Mouse (Mus musculus) R1 (cell line): Measurements from ENCODE around the gene Ccdc152.

Experiments used
- DNase-seq: peaks from one replicate; pipeline ENCODE4 v3.0.0-alpha.2; 2018; ENCODE audit warnings: low read depth, low spot score

Gene Ccdc152

GRCm38 (mm10) chr15:3303426-3303825 is at the start of gene Ccdc152:
Ccdc152 (minus strand) TSS chr15:3303526.
- DNase-seq = peak; percentile 4

DNA sequence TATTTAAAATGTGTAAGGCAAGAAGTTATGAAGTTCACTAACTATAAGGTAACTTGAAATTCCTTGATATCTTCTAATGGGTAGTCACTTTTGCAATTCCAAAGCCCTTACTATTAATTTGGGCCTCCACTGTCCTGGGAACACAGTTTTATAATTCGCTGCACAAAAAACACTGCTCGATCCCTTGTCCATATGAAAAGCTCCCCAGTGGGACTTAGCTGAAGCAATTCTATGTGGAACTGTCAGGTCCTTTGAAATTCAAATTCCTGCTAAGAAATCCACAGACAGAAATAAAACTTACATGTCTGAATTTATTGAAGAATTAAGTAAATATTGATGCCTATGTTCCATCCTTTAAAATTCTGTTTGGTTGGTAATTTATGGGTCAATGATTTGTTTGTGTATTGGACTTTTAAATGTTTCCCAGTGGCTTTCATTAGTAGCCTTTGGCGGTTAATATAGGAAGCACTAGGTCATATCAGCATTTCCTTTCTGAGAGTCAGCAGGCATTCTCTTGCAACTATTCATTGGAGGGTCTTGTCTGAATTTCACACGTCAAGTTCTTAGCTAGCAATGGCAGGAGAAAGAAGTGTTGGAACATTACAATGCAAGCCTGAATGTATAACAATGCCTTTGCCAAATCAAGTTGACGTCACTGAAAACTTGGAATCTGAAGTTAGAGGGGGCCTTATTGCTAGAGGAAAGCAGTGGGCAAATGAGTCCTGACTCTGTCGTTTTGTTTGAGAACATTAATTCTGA is 46.2 kb upstream of the Ccdc152 start:
- no peak for DNase-seq

GRCm38 (mm10) chr15:3346682-3347081 is 43.4 kb upstream of the Ccdc152 start:
- no peak for DNase-seq

GRCm38 (mm10) chr15:3344555-3344954 is 41.2 kb upstream of the Ccdc152 start:
- DNase-seq = no peak

GRCm38 (mm10) chr15:3341806-3342582 is 38.7 kb upstream of the Ccdc152 start:
- no peak for DNase-seq

- DNase-seq = no peak
Measured at GRCm38 (mm10) chr15:3339847-3340246, 36.5 kb upstream of the Ccdc152 start.

DNA sequence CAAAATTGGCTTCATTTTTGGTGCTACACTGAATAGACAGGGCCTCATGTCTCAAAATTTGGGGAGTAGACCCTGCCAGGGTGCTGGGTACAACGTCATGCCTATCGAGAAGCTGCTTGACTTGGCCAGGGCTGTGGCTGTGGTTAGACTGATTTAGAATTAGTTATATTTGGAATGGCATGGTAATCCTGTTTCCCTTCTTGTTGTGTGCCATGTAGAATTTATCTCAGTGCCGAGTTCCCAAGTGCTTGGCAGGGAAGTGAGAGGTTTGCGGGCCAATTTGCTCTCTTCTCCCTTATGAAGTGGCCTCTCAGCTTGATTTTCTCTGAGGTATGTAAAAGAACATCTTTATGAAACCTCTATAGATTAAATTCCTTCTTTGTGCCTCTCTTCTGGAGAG is 29.2 kb upstream of the Ccdc152 start:
- DNase-seq = no peak

DNA sequence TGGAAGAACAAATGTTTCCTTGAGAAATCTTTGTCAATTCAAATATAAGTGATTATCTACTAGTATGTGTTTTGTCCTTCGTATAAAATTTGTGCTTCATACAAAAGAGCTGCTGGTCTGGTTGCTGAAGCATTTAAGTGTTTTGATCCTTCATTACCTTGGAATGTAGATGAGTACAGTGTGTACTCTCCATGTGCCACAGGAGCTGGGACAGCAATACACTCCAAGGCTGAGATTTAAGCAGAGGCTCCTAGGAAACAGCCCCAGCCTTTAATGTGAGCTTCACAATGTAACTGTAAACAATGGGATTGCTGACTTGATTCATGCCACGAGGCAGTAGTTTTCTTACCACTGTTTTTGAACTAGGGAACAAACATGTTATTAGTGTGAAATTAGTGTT is 28.5 kb upstream of the Ccdc152 start:
- DNase-seq = no peak

GRCm38 (mm10) chr15:3330291-3330690 is 27.0 kb upstream of the Ccdc152 start:
- peak; percentile 3 for DNase-seq

DNA sequence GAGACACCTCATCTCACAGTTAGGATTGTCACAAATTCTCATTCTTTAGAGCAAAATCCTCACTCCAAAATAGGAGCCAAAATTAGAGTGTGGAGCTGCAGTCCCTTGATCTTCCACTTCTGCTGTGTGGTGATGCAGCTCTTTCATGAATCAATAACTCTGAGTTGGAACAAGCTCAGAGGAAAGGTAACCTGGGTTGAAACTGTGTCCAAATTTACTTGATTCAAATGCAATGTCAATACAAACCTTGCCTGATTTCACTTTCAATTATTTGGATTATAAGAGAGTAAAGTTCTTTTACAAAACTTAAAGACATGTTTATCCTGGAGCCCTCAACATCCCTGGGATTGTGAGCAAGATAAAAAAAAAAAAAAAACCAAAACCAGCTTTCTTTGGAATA is 19.7 kb upstream of the Ccdc152 start:
- no peak for DNase-seq

DNA sequence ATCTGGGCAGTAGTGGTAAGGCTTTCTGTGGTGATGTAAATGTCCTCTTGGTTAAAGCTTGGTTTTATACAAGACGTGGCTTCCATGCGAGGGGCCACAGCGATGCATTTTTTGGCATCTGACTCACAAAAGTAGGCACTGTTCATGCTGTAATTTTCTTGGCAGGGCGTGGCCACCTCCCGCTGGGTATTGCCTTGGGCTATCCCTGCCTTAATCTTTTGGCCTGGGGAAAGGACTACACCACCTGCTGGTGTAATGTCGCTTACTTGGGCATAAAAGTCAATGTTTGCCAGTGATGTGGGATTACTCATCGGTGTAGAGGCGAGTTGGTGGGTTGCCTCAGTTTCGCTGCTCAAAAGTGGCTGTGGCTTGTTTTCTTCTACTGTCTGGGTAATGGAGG is 16.6 kb upstream of the Ccdc152 start:
- DNase-seq = peak; percentile 76

- DNase-seq = no peak
Measured at GRCm38 (mm10) chr15:3316617-3317016, 13.3 kb upstream of the Ccdc152 start.

DNA sequence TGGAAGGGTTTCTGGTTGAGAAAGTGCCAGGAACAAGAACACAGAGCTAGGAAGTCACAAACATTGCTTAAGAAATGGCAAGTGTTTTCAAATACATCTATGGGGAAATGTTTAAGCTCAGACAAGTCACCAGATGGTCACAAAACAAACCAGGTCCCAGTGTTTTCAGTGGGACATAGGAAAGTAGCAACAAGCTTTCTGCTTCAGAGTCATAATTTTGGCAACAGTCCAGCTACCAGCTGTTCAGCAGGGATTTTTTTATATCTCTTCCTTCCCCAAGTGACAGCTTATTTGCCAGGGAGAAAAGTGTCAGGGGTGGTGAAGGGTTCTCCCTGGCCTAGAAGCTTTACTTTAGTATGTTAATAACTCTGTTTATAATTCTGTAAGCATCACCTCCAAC is 9.6 kb upstream of the Ccdc152 start:
- no peak for DNase-seq

- no peak for DNase-seq
Measured at GRCm38 (mm10) chr15:3309856-3310255, 6.5 kb upstream of the Ccdc152 start.

GRCm38 (mm10) chr15:3300361-3301100 is 2.8 kb downstream of the Ccdc152 start:
- no peak for DNase-seq

- DNase-seq = no peak
Measured at GRCm38 (mm10) chr15:3297615-3298014, 5.7 kb downstream of the Ccdc152 start.

GRCm38 (mm10) chr15:3295986-3296385 is 7.3 kb downstream of the Ccdc152 start:
- DNase-seq = no peak

DNA sequence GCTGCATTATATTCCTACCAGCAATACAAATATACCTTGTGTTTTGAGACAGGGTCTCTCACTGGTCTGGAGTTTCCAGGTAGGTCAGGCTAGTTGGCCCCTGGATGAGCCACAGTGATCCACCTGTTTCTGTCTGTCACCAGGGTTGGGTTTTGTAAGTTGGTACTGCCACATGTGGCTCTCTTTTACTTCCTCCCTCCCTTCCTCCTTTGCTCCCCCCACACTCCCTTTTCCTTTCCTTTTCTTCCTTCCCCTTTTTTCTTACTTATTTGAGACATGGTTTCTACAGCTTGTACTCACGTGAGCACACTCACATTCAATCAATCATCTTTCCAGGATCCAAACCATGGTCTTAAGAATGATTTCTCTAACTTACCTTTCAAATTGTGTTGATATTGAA is 9.8 kb downstream of the Ccdc152 start:
- DNase-seq = no peak

GRCm38 (mm10) chr15:3290435-3290834 is 12.9 kb downstream of the Ccdc152 start:
- no peak for DNase-seq

GRCm38 (mm10) chr15:3286032-3286431 is 17.3 kb downstream of the Ccdc152 start:
- DNase-seq = no peak

- no peak for DNase-seq
Measured at GRCm38 (mm10) chr15:3281737-3282136, 21.6 kb downstream of the Ccdc152 start.

DNA sequence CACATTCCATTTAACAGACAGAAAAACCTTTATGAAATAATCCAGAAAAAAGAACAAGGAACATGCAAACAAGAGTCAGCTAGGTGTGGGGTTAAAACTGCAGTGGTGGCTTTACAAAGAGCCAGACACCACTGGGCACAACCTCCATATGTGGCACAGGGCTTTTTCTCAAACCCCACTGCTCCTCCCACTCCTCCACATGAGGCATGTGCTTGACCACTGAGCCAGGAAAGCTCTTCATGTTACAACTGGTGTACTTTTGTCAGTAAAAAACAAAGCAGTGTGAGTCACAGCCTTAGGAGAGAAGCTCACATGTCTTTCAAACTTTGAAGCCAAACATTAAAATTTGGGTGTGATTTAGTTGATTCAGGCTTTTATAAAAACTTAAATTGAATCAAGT is 22.1 kb downstream of the Ccdc152 start:
- DNase-seq = no peak
